Mouse (Mus musculus) adrenal gland, adult (tissue): Measurements from ENCODE around the gene Rpl5.

Experiments
- DNase-seq, 2 experiments: peaks; one replicate each; pipeline ENCODE4 v3.0.0; 2022 to 2023; ENCODE audit warnings: low spot score in 1 of 2; ENCODE audit not compliant: inconsistent age in 2 of 2

The Rpl5 gene

GRCm38 (mm10) chr5:107900206-107901013 is at the start of gene Rpl5:
Gene Rpl5 (plus strand): TSS chr5:107900502.
- peak; percentile 95 to 99 for DNase-seq

DNA sequence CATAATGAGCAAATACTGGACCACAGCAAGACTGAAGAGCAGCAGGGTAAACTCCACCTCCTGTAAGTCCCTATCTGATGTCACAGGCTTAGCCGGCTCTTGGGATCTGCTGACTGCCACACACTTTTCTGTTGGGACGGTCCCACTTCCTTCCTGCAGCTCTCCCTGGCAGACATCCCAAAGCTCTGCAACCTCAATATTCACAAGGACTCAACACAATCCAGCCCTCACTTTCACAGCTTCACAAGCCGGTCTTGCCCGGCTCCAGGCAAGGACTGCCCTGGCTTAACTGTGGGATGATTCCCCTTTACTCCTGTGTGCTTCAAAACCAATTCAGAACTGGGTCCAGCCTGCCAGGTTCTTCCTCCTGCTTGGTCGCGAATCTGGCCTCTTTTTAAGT is 46.5 kb upstream of the Rpl5 start:
- peak in 1 of 2 experiments; percentile 52 for DNase-seq

- DNase-seq = no peak
Measured at GRCm38 (mm10) chr5:107854556-107854955, 45.7 kb upstream of the Rpl5 start.

- no peak for DNase-seq
Measured at GRCm38 (mm10) chr5:107855546-107855945, 44.8 kb upstream of the Rpl5 start.

DNA sequence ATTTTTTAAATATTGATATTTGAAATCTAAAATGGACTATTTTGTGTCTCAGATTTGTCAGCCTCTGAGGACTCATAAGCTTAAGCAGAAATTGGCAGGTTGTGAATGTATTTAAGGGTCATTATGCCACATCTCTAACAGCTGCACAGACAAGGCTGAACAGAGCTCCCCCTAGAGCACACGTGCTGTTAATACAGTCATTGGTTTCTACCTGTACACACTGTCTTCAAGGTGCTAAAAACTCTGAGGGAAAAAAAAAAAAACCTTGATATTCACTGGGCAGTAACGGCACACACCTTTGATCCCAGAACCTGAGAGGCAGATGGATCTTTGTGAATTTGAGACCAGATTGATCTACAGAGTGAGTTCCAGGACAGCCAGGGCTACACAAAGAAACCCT is 41.3 kb upstream of the Rpl5 start:
- DNase-seq = no peak

DNA sequence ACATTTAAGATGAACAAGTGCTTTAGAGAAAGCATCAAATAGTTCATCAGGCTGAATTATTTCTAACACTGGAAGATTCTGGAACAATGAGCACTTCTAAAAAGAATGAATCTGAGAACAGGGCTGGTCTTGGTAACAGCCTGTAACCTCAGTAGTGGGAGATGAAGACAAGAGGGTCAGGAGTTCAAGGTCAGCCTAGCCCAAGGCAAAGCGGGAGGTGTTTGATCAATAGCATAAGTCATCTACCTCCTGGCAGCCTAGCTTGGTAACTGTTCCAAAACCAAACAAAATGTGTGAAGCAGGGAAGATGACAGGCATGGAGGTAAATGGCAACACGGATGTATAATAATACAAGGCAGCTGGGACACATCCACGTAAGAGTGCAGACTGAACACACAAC is 36.3 kb upstream of the Rpl5 start:
- peak; percentile 19 to 57 for DNase-seq

DNA sequence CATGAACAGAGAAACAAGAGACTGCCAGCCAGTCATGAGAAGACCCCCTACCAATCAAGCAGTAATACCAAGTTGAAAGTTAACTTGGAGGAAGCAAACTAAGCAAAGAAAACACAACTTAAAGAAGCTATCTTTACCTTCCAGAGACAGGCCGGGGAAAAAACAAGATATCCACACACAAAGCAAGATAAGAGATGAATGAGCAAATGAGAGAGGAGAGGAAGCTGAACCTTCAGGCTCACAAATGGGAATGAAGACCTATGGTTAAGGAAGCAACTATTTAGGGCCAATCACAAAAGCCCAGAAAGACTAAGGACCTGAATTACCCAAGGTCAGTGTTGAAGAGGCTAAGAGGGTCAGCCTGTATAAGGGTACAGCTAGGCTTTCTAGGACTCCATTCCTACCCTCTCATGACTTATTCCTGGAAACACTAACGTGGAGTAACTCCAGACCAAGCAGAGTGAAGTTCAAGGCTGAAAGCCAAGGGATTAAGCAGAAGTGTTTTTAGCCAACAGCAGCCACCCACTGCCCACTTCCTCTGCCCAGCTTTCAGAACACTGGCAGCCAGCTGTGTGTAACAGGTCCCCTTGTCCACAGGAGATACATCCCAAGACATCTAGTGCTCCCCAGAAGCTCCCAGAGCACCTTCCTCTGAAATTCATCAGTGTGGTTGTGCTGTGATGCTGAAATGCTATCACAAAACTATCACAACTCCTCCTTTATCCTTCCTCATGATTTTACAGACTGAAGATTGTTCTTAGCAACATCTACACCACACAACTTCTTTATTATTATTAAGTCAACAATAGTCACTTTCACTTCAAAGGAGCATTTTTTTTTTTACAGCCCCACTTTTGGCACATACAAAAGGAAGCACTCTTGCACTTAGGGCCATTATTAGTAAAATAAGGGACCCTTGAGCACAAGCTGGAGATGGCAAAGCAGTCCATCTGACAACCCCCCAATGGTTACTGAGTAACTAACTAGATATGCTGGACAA is 33.9 kb upstream of the Rpl5 start:
- DNase-seq = peak; percentile 21 to 72

- DNase-seq = peak; percentile 74 to 92
Measured at GRCm38 (mm10) chr5:107867970-107868904, 32.1 kb upstream of the Rpl5 start.

DNA sequence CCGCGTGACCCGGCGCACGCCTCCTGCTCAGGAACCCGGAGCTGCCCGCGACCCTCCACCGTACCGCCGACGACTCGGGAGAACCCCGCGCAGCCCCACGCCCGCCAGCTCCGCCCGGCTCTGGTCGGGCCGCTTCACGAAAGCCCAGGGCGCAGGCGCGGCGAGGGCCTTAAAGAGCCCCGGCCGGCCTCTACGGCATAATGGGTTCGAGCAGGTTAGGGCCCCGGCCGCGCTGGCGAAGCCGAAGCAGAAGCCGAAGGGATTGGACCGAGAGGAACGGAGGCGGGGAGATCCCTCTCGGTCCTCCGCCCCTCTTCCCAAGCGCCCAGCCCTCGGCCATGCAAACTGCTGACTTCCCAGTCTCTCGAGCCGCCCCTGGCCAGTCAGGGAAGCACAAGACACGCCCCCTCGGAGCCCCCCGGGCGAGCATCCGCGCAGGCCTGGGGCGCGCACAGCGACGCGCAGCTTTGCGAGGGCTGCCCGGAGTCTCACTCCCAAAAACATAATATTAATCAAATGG is 31.3 kb upstream of the Rpl5 start:
- DNase-seq = peak; percentile 95 to 98

DNA sequence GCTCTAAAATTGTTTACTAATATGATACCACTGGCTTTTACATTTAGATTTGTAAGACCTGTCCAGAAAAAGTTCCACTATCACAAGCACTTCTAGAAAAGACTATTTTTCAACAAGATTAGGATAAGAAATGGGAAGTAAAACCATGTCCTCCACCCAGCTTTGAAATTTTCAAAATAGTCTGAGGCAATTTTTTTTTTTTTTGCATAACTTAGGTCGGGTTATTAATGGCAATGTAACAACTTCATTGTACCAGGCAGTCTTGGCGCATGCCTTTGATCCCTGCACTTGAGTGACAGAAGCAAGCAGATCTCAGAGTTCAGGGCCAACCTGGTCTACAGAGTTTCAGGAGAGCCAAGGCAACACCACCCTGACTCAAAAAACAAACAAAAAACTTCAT is 30.6 kb upstream of the Rpl5 start:
- peak; percentile 33 to 72 for DNase-seq

DNA sequence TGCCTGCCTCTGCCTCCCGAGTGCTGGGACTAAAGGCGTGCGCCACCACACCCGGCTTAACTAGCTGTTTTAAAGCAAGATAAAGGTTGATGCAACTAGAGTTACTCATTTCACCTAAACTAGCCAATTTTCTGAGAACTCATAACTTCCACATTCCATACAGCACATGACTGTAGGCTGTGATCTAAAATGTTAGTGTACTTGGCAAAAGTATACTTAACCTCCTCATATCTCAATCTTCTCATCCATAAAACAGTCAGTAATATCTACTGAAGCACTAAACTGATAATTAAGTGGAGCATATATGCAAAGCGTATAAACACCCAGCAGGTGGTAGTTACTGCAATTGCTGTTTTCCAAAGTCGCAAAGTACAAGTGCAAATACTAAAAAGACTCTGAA is 27.0 kb upstream of the Rpl5 start:
- DNase-seq = no peak

GRCm38 (mm10) chr5:107873886-107874302 is 26.4 kb upstream of the Rpl5 start:
- DNase-seq = no peak

DNA sequence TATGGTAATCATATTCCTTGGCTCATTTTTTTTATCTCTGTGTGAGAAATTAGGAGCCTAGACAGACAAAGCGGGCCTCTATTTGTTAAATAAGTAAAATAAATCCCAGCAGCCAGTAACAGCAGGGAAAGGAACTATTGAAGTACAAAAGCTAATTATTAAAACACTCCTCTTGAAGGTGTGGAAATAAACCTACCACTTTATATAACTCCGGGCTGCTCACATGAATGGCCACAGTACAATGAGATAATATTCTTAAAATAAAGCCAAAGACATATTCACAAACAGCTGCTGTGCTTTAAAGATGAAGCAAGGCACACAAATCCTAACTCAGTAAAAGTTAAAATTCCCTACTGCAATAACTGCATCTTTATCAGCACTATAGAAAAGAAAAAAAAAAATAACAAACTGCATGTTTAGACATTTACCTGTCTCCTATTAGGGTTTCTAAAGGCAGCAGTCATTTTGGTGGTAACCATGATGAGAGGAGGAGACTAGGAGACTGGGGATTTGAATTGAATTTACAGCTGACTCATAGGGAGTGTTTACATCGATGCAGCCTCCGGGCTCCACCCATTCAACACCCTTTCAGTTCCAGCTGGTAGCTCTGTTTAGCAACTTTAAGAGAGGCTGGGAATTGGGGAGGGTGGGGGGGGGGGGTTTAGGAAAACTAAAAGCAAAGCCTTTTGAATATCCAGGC is 25.6 kb upstream of the Rpl5 start, which contains the start of gene Evi5:
Gene Evi5 (minus strand): TSS at position 547 of the 700 bp plus-strand sequence.
- no peak for DNase-seq

DNA sequence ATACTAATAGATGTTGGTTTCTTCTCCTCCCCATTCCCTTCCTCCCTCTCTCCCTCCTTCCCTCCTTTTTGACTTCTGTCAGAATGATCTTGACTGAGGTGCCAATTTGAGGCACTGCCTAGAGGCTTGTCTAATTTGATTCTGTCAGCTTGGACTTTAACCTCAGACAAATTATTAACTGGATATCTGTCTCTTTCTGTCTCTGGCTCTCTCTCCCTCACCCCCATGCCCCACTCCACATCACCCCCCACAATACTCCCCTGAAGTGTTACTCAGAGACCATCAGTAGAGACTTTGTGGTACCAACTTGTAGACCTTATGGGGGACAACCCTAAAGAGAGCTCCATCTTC is 25.1 kb upstream of the Rpl5 start:
- no peak for DNase-seq

GRCm38 (mm10) chr5:107877053-107877452 is 23.2 kb upstream of the Rpl5 start:
- DNase-seq = no peak

DNA sequence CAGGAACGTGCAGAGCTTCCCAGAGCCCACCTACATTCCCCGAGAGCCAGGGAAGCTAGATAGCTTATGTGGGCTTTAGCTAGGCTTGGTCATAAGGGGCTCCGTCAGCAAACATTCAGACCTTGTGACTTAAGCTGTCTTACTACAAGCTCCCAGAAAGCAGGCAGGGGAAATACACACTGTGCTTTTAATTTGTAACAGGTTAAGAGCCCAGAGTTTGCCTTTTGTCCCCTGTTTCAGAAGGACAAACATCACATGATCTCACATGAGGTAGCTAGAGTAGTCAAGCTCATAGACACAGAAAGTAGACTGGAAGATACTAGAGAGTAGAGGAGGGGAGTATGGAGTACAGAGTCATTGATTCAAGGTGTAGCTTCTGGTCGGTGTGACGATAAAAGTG is 19.6 kb upstream of the Rpl5 start:
- no peak for DNase-seq

DNA sequence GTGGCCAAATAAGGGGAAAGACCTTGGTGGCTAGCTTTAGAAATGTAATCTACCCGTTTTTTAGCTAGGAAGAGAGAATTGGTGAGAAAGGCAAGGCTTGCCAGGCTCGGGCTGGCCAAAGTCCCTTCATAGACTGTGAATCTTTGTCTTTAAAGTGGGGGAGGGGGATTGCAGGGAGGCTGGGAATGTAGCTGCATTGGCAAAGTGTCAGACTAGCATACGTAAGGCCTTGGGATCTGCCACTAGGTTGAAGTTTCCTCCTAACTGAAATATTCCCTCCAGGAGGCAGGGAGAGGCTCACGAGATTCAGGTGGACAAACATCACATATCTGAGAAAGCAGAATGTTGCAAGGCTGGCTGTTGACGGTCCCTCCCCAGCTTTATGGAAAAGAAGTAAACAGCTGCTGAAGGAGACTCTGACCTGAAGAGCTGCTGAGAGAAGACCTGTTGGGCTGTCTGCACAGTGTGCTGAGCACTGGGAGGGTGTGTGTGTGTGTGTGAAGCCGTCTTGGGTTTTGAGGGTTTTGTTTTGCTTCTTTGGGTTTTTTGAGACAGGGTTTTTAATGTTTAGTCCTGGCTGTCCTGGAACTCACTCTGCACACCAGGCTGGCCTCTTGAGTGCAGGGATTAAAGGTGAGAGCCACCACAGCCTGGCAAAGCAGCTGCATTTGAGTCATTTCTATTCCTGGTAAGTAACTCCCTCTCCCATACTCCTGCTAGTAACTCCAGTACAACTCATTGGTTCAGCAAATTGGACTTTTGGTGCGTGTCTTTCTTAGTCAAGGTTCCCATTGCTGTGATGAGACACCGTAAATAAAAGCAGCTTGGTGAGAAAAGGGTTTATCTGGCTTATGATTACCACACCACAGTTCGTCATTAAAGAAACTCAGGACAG is 10.1 kb upstream of the Rpl5 start:
- DNase-seq = no peak

- DNase-seq = peak in 1 of 2 experiments; percentile 60
Measured at GRCm38 (mm10) chr5:107891515-107891914, 8.8 kb upstream of the Rpl5 start.

- peak in 1 of 2 experiments; percentile 21 for DNase-seq
Measured at GRCm38 (mm10) chr5:107894676-107895075, 5.6 kb upstream of the Rpl5 start.
